Mouse (Mus musculus) brain, embryonic 18.5 days (tissue): ENCODE results near the gene Mtor.

Source experiments
- DNase-seq: peaks from one replicate; pipeline ENCODE4 v3.0.0-alpha.2; 2012; ENCODE audit warnings: low read depth, low spot score

The Mtor gene

GRCm38 (mm10) chr4:148448179-148448852 is at the start of gene Mtor:
Gene Mtor, plus strand, starts transcription at chr4:148448611.
- peak; percentile 98 for DNase-seq

GRCm38 (mm10) chr4:148399437-148400094 is 48.8 kb upstream of the Mtor start:
- no peak for DNase-seq

DNA sequence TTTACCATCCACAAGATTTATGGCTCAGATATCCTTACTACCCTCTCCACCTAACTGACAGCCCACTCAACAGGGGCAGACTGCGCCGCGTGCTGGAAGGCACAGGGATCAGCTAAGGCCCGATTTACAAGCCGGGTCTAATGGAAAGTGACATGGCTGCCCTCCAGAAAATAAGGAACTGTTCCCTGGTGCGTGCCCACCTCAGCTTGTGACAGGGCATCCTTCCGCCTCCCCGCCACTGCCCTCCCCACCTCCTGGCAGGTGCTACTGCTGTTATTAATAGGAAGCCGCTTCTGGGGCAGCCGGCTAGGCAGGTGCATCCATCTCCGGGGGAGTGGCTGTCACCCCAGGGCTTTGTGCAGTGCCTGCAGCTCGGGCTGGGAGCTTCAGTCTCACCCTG is 45.0 kb upstream of the Mtor start:
- no peak for DNase-seq

GRCm38 (mm10) chr4:148404748-148405147 is 43.7 kb upstream of the Mtor start:
- DNase-seq = no peak

GRCm38 (mm10) chr4:148405255-148405788 is 43.1 kb upstream of the Mtor start:
- DNase-seq = no peak

GRCm38 (mm10) chr4:148408256-148408975 is 40.0 kb upstream of the Mtor start:
- DNase-seq = no peak

DNA sequence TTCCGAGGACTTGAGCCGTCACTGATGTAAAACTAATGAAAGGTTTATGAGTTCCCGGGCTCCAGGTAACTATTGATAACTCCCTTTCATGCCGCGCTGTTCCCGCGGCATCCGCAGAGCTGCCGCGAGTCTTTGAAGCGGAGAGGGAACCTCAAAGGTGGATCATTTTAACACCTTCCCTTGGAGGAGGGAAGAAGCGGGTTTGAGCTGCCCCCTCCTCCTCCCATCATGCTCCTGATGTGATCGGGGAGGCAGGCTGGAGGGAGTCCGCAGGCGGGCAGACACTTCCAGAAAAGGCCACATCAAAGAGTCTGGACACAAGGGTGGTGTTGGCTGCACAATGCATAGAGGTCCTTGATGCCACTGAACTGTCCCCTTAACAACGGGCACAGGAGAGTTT is 32.8 kb upstream of the Mtor start:
- no peak for DNase-seq

GRCm38 (mm10) chr4:148417074-148417526 is 31.3 kb upstream of the Mtor start:
- DNase-seq = no peak

- no peak for DNase-seq
Observed at GRCm38 (mm10) chr4:148417559-148417958, 30.9 kb upstream of the Mtor start.

GRCm38 (mm10) chr4:148426950-148427850 is 21.2 kb upstream of the Mtor start:
- DNase-seq = no peak

- no peak for DNase-seq
Observed at GRCm38 (mm10) chr4:148428544-148428943, 19.9 kb upstream of the Mtor start.

DNA sequence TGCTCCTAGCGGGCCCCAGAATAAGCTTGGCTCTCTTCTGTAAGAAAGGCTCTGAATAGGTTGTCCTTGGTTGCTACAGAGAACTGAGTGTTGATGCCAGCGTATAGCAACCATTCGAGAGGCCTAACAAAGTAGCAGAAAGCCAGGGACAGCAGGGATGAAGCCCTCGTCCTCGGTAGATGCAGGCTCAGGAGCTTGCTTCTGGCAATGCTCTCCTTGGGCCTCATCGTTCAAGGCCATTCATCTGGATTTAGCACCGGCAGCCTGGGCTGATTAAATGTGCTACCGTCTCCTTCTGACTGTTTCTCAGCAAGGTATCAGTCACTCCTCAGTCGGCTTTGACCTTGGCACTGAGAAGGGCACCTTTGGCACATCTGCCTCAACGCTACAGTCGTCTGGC is 19.3 kb upstream of the Mtor start:
- no peak for DNase-seq

DNA sequence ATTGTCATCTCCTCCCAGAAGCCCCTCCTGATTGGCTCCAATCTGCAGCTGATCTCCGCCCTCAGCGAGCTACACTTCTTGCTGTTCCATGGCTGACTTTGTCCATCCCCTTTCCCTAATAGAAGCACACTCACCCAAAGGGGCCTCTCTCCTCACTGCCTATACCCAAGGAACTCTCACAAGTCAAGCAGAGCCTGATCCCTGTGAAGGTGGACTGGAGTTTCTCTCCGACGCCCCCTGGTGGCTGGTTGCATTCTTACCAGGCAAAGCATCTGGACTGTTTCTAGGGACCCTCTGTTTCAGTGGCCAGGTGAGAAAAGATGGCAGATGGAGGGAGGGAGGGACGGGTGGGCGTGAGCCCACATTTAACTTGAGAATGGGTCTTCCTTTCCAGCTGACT is 18.7 kb upstream of the Mtor start:
- DNase-seq = no peak

GRCm38 (mm10) chr4:148430880-148431519 is 17.4 kb upstream of the Mtor start:
- no peak for DNase-seq

GRCm38 (mm10) chr4:148432488-148432887 is 15.9 kb upstream of the Mtor start:
- DNase-seq = no peak

DNA sequence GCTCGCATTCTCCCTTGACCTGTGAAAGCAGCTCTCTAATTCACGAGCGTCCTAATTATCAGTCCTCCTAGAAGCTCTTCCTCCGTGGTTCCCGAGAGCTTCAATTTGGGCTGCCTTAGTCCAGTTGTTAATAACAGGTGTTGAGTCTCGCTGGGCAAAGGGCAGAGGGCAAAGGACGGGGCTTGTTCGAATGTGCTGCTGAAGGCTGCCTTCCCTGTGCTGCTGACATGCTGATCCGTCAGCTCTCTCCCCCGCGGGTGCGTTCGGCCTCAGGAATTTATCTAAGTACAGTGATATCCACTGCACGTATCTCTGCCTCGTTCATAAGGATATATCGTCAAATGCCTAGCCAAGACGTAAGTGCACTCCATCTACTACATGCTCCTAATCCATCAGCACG is 15.1 kb upstream of the Mtor start:
- no peak for DNase-seq

DNA sequence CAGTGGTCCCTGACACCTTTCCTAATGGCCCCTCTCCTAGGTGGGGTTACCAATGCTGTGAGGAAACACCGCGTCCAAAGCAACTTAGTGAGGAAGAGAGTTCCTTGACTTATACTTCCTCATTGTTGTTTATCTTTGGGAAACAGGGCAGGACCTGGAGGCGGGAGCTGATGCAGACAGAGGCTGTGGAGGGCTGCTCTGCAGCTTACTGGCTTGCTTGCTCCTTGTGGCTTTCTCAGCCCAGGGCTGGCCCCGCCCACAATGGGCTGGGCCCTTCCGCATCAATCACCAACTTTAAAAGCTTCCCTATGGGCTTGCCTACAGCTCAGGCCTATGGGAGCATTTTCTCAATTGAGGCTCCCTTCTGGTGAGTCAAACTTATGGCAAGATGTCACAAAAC is 14.6 kb upstream of the Mtor start:
- DNase-seq = no peak

DNA sequence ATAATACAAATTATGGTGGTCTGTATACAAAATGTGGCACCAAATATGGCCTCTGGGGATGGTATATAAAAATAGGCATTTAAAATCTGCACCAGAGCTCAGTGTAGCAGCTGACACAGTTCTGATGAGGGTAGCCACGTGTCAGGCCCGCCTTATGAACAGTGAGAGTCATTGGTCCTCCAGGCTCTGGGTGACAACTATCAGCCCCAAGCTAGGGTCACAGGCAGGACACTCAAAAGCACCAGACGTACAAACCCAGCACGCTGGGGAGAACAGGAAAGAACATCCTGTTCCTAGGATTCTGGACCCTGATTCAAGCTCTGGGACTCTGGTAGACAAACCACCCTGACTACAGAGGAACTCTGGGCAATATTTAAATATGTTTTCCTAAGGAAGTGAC is 13.9 kb upstream of the Mtor start:
- no peak for DNase-seq

DNA sequence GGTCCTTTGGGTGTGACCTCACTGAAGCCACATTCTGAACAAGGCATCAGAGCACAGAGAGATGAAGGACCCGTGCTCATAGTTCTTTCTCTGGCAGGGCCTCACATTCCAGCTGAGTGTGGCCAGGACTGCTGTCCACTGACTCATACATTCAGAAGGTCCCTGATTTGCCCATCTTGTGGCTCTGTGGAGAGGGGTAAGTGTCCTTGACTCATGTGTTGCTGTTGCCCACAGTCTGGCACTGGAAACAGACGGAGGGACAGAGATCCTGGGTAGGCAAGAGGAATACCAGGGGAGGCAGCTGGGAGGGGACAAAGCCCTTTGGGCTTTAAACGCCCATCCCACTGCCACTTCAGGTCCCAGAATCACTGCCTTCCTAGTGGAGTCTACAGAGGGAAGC is 13.3 kb upstream of the Mtor start:
- DNase-seq = no peak

DNA sequence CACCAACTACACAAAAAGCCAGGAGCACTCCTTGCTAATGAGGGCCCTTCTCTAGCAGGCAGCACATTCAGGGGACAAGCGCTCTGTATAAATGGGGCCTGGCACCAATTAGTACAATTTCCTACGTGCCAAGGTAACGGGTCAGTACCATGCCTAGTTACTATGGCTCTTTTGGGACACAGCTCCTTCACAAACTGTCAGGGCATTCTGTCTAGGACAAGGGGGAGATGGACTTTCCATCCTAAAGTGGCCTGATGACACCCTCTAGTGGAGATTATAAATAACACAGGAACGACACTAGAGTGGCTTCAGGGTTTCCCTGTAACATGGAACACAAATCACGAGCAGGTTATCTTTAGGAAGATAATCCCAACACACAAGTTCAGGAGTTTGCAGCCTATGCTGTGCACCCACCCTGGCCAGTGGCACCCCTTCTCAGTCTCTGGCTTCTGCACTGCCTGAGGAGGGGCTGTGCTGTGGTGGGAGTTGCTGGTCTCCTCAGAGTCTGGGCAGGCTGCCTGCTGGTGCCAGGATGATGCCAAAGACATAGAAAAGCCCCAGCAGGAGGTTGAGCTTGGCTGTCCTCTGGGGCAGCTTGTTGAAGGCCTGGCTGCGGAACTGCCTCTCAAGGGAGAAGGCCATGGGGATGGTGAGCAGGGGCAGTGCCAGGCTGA is 12.6 kb upstream of the Mtor start:
- DNase-seq = no peak
